Mouse (Mus musculus): Measurements from ENCODE around the gene Ooep.

GRCm38 (mm10) chr9:78347004-78347403 is 31.5 kb downstream of the Ooep start:
- TF ChIP-seq CTCF (IDR thresholded peaks at IDR 0.05; ENCODE audit: borderline replicate concordance, extremely low read depth, insufficient read depth, insufficient read length) (no peak), POLR2A (IDR thresholded peaks at IDR 0.05; ENCODE audit: borderline replicate concordance, extremely low read depth, insufficient read depth, insufficient read length, poor library complexity, severe bottlenecking) (no peak)
